Mouse (Mus musculus) gastrocnemius, postnatal 14 days (tissue): Measurements from ENCODE around the gene Gm20605. TPM values are rescaled to one million over a fixed set of nuclear protein-coding genes. Genes with fewer than 3 reads are reported as not detected.

ENCODE experiments used
- DNase-seq: peaks from one replicate; pipeline ENCODE4 v3.0.0; 2021; ENCODE audit warnings: mixed read lengths
- intact Hi-C: fragments of 180-260 bp; cut with DNase I; formaldehyde crosslinking; loops from one replicate; pipeline ENCODE4 v1.15.1; 2025; ENCODE audit warnings: low total_unique reads
- long read RNA-seq, 2 experiments: library from polyadenylated mRNA; stranded (forward); transcript quantifications; one replicate each; pipeline ENCODE4 v2.0.0; 2021
- total RNA-seq, 2 experiments: library from RNA; stranded (reverse); gene quantifications; 2 replicates each; pipeline ENCODE4 v1.2.3; 2021

The Gm20605 gene
- total RNA-seq: 1 to 10 TPM; 3.0 to 3.6 TPM
- long read RNA-seq, experiment 1, full-length matches to known transcripts: 1 of 4 reads
- long read RNA-seq, experiment 1, partial matches to known transcripts: 0 of 4 reads
- long read RNA-seq, experiment 1, other reads (novel, unspliced or antisense): 3 of 4 reads
- long read RNA-seq, experiment 2, full-length matches to known transcripts: 2 of 9 reads
- long read RNA-seq, experiment 2, partial matches to known transcripts: 3 of 9 reads
- long read RNA-seq, experiment 2, other reads (novel, unspliced or antisense): 4 of 9 reads

GRCm38 (mm10) chr5:137628498-137629305 is at the start of gene Gm20605, which contains the start of the genes Fbxo24 and Lrch4:
Gene Gm20605, plus strand, starts transcription at chr5:137629175.
Gene Fbxo24, minus strand, starts transcription at chr5:137629002.
Gene Lrch4, plus strand, starts transcription at chr5:137629121.
- DNase-seq: peak; percentile 99
- intact Hi-C loops: no loop called here

GRCm38 (mm10) chr5:137580246-137580645 is 48.7 kb upstream of the Gm20605 start:
- DNase-seq: no peak
- intact Hi-C loops: loop anchor here (10.0 kb wide), 1 partner anchor 65 kb away; the partner anchor contains the start of gene Gigyf1

GRCm38 (mm10) chr5:137582702-137583101 is 46.3 kb upstream of the Gm20605 start:
- intact Hi-C loops: loop anchor here (10.0 kb wide), 1 partner anchor 68 kb away; the partner anchor contains the start of gene Gigyf1
- no peak for DNase-seq

GRCm38 (mm10) chr5:137583670-137584169 is 45.3 kb upstream of the Gm20605 start:
- intact Hi-C loops: loop anchor here (10.0 kb wide), 1 partner anchor 69 kb away; the partner anchor contains the start of gene Gigyf1
- DNase-seq: peak; percentile 37

GRCm38 (mm10) chr5:137584976-137585375 is 44.0 kb upstream of the Gm20605 start:
- peak; percentile 79 for DNase-seq
- intact Hi-C loops: loop anchor here (10.0 kb wide), 1 partner anchor 70 kb away; the partner anchor contains the start of gene Gigyf1

GRCm38 (mm10) chr5:137590507-137590906 is 38.5 kb upstream of the Gm20605 start:
- no peak for DNase-seq
- intact Hi-C loops: no loop called here

- intact Hi-C loops: no loop called here
- DNase-seq: no peak
Measured at GRCm38 (mm10) chr5:137595921-137596320, 33.1 kb upstream of the Gm20605 start.

- DNase-seq: no peak
- intact Hi-C loops: no loop called here
Measured at GRCm38 (mm10) chr5:137596601-137597261, 32.2 kb upstream of the Gm20605 start.

- DNase-seq: no peak
- intact Hi-C loops: no loop called here
Measured at GRCm38 (mm10) chr5:137597625-137598024, 31.4 kb upstream of the Gm20605 start.

- DNase-seq: no peak
Measured at GRCm38 (mm10) chr5:137598100-137598826, 30.7 kb upstream of the Gm20605 start.

GRCm38 (mm10) chr5:137599600-137599999 is 29.4 kb upstream of the Gm20605 start:
- DNase-seq: no peak
- intact Hi-C loops: no loop called here

More at GRCm38 (mm10) chr5:137598100-137598826, 30.7 kb upstream of the Gm20605 start:
- intact Hi-C loops: no loop called here

GRCm38 (mm10) chr5:137600281-137600618 is 28.7 kb upstream of the Gm20605 start:
- intact Hi-C loops: no loop called here
- DNase-seq: no peak

- peak; percentile 95 for DNase-seq
- intact Hi-C loops: no loop called here
Measured at GRCm38 (mm10) chr5:137600619-137601364, 28.2 kb upstream of the Gm20605 start, which contains the start of gene Mospd3. Gene Mospd3, minus strand, starts transcription at chr5:137601058.

GRCm38 (mm10) chr5:137601365-137601729 is 27.6 kb upstream of the Gm20605 start:
- intact Hi-C loops: no loop called here
- DNase-seq: peak; percentile 55

GRCm38 (mm10) chr5:137607860-137608653 is 20.9 kb upstream of the Gm20605 start:
- no peak for DNase-seq
- intact Hi-C loops: no loop called here

- DNase-seq: no peak
- intact Hi-C loops: no loop called here
Measured at GRCm38 (mm10) chr5:137608654-137609190, 20.3 kb upstream of the Gm20605 start.

GRCm38 (mm10) chr5:137609292-137609691 is 19.7 kb upstream of the Gm20605 start:
- intact Hi-C loops: no loop called here
- no peak for DNase-seq
